Mouse (Mus musculus): ENCODE measurements around the gene Wwox. TPM values are rescaled to one million over a fixed set of nuclear protein-coding genes. Genes with fewer than 3 reads are reported as not detected.

Wwox gene
- polyA plus RNA-seq, 1 experiment from 2014 or later = 10.3 TPM

DNA sequence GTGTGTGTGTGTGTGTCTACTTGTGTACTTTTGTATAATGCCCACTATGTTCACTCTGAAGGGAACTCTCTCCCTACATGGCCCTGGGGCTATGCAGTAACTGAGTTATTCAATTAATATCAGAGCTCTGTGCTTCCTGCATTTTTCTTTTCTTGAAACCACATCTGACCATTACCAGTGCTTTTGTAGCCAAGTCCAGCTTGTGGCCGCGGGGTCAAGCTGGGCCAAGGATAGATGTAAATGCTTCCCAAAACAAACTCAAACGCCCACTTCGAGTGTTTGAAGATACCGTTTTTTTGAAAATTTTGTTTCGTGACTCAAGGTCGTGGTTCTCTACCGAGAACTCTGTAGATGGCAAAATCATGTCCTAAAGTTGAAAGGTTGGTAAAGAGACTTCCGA is 337.2 kb downstream of the Wwox start:
- Histone ChIP-seq H3K27ac (ENCODE audit: low read depth, low read length) (no peak overlapping the region), H3K9me3 (replicated peaks; ENCODE audit: control insufficient read depth, low read length) (no peaks in the 10 kb centered on the region), H3K36me3 (ENCODE audit: control insufficient read depth, insufficient read depth, low read length) (no peaks in the 10 kb centered on the region), H3K4me1 (ENCODE audit: control insufficient read depth, insufficient read depth, low read length) (peaks cover 33% of the 10 kb centered on the region), H3K27me3 (ENCODE audit: control insufficient read depth, insufficient read depth, low read length) (no peaks in the 10 kb centered on the region), H3K4me3 (ENCODE audit: low read depth, low read length) (no peak overlapping the region), H3K4me2 (no peak overlapping the region), H3K9ac (ENCODE audit: low read depth, low read length) (no peak overlapping the region)
- no peak for ATAC-seq (replicated peaks; ENCODE audit: insufficient number of reproducible peaks, low FRiP score, low TSS enrichment)
- 88% methylated on average over 9 of the region's 9 CpGs for WGBS (ENCODE audit: insufficient replicate concordance)

DNA sequence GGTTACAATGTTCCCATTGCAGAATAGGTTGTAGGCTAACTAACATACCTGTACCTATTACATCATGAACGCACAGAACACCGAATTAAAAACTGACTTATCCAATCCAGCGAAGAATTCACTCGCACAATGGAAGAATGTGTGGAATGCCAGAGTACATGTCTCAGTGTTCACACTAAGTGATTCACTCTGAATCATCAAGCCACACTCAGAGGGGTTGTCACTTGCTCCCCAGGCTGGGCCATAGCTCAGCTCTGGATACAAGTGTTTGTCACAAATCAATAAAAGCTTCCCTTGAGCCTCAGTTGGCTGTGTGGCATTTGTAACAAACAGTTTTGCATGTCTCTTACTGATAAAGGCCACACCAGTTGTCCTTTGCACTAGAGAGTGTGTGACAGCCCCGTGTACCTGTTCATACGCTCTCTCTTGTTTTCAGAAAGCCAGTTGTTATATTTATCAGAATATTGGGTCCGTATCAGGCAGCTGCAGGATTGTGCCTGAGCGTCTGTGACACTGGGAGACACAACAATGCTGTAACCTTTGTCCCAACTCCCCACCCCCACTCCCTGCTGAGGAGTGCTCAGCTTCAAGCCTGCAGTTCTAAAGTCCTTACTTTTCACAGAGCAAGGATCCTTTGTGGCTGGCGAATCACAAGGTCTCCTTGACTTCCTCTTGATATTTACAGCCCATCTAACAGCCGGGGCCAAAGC is 338.0 kb downstream of the Wwox start:
- H3K4me1 ChIP-seq (ENCODE audit: control insufficient read depth, insufficient read depth, low read length) = peaks cover 30% of the 10 kb centered on the region
- no peaks in the 10 kb centered on the region for H3K27me3 ChIP-seq (ENCODE audit: control insufficient read depth, insufficient read depth, low read length)
- ATAC-seq (replicated peaks; ENCODE audit: insufficient number of reproducible peaks, low FRiP score, low TSS enrichment) = no peak
- no peak overlapping the region for H3K4me3 ChIP-seq (ENCODE audit: low read depth, low read length)
- H3K36me3 ChIP-seq (ENCODE audit: control insufficient read depth, insufficient read depth, low read length) = no peaks in the 10 kb centered on the region
- H3K9me3 ChIP-seq (replicated peaks; ENCODE audit: control insufficient read depth, low read length) = no peaks in the 10 kb centered on the region
- no peak overlapping the region for H3K9ac ChIP-seq (ENCODE audit: low read depth, low read length)
- H3K4me2 ChIP-seq = no peak overlapping the region
- 38% methylated on average over 10 of the region's 10 CpGs for WGBS (ENCODE audit: insufficient replicate concordance)
- no peak overlapping the region for H3K27ac ChIP-seq (ENCODE audit: low read depth, low read length)

DNA sequence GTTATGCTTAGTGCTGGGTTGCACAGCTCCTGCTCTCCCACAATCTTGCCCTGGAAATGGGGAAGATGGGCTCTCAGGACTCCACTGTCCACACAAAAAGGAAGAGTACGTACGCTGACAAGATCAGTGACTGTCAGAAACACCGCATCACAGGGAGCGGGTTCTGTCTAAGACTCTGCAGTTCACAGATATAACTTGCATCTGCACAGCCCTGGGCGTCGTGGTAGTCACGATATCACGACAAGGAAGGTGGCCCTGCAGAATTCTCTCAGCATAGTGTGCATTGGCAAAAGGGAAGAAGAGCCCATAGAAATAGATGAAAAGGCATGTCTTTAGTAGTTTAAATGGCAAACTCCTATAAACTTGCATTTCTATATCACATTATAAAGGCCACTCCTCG is 339.5 kb downstream of the Wwox start:
- no peak for ATAC-seq (replicated peaks; ENCODE audit: insufficient number of reproducible peaks, low FRiP score, low TSS enrichment)
- 83% methylated on average over 9 of the region's 9 CpGs for WGBS (ENCODE audit: insufficient replicate concordance)
- H3K4me1 ChIP-seq (ENCODE audit: control insufficient read depth, insufficient read depth, low read length) = peaks cover 18% of the 10 kb centered on the region
- H3K27me3 ChIP-seq (ENCODE audit: control insufficient read depth, insufficient read depth, low read length) = no peaks in the 10 kb centered on the region
- no peak overlapping the region for H3K4me3 ChIP-seq (ENCODE audit: low read depth, low read length)
- H3K9me3 ChIP-seq (replicated peaks; ENCODE audit: control insufficient read depth, low read length) = no peaks in the 10 kb centered on the region
- H3K36me3 ChIP-seq (ENCODE audit: control insufficient read depth, insufficient read depth, low read length) = no peaks in the 10 kb centered on the region
- no peak overlapping the region for H3K9ac ChIP-seq (ENCODE audit: low read depth, low read length)
- no peak overlapping the region for H3K4me2 ChIP-seq
- no peak overlapping the region for H3K27ac ChIP-seq (ENCODE audit: low read depth, low read length)

DNA sequence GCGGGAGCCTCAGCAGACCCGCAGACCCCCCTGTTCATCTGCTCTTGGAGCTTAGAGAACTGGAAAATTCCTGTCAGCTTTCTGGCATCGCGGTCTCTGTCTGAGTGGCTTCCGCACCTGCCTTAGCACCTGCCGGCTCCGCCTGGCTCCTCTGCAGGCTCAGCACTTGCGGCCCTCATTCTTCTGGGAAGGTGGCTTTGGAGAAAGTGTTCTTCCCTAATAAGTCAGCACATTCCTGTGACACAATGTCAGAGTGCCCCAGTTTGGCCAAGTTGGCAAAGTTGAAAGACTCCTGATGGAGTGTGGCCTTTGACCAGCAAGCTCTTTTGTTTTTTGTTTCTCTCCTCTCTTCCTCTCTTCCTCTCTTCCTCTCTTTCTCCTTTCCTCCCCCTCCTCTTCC is 343.9 kb downstream of the Wwox start:
- Histone ChIP-seq H3K9me3 (replicated peaks; ENCODE audit: control insufficient read depth, low read length) (no peaks in the 10 kb centered on the region), H3K4me3 (ENCODE audit: low read depth, low read length) (no peak overlapping the region), H3K27ac (ENCODE audit: low read depth, low read length) (no peak overlapping the region), H3K36me3 (ENCODE audit: control insufficient read depth, insufficient read depth, low read length) (no peaks in the 10 kb centered on the region), H3K27me3 (ENCODE audit: control insufficient read depth, insufficient read depth, low read length) (no peaks in the 10 kb centered on the region), H3K9ac (ENCODE audit: low read depth, low read length) (no peak overlapping the region), H3K4me2 (no peak overlapping the region), H3K4me1 (ENCODE audit: control insufficient read depth, insufficient read depth, low read length) (peaks cover 1% of the 10 kb centered on the region)
- no peak for ATAC-seq (replicated peaks; ENCODE audit: insufficient number of reproducible peaks, low FRiP score, low TSS enrichment)
- 77% methylated on average over 8 of the region's 8 CpGs for WGBS (ENCODE audit: insufficient replicate concordance)

DNA sequence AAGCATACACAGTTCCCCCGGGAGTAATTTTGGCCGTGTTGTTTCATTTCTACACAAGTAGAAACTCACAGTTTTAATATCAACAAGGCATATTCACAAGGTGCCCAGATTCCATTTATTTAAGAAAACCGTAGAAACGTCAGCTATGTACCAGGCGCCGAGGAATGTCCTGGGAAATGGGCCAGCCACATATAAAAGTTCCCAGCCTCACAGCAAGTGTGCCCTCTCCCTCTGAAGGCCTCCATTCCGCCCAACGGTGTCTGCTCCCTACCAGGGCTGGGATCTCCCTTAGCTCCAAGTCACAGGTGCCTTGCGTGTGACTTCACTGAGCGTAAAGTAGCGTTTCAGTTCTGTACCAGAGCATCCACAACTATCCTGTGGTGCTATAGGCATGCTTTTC is 346.4 kb downstream of the Wwox start:
- no peaks in the 10 kb centered on the region for H3K36me3 ChIP-seq (ENCODE audit: control insufficient read depth, insufficient read depth, low read length)
- no peak overlapping the region for H3K9ac ChIP-seq (ENCODE audit: low read depth, low read length)
- WGBS (ENCODE audit: insufficient replicate concordance) = 88% methylated on average over 11 of the region's 11 CpGs
- no peaks in the 10 kb centered on the region for H3K27me3 ChIP-seq (ENCODE audit: control insufficient read depth, insufficient read depth, low read length)
- H3K4me1 ChIP-seq (ENCODE audit: control insufficient read depth, insufficient read depth, low read length) = no peaks in the 10 kb centered on the region
- H3K4me3 ChIP-seq (ENCODE audit: low read depth, low read length) = no peak overlapping the region
- H3K4me2 ChIP-seq = no peak overlapping the region
- H3K9me3 ChIP-seq (replicated peaks; ENCODE audit: control insufficient read depth, low read length) = no peaks in the 10 kb centered on the region
- H3K27ac ChIP-seq (ENCODE audit: low read depth, low read length) = no peak overlapping the region
- ATAC-seq (replicated peaks; ENCODE audit: insufficient number of reproducible peaks, low FRiP score, low TSS enrichment) = no peak

DNA sequence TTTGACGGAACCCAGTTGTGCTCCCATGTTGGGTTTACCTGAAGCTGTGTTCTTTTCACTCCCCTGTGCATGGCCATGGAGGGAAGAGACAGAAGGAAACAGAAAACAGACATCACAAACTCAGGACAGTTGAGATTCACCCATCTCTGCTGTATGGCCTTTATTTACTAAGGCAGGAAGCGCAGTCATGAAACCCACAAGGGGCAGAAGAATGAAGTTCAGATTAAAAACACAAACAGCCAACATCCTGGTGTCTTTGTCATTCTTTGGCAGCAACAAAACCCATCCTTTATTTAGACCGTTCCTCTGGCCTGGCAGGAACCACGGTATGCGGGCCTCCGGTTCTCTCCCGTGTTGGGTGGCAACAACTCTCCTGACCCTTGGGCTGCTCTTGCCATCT is 350.2 kb downstream of the Wwox start:
- 82% methylated on average over 7 of the region's 7 CpGs for WGBS (ENCODE audit: insufficient replicate concordance)
- Histone ChIP-seq H3K27ac (ENCODE audit: low read depth, low read length) (no peak overlapping the region), H3K9ac (ENCODE audit: low read depth, low read length) (no peak overlapping the region), H3K36me3 (ENCODE audit: control insufficient read depth, insufficient read depth, low read length) (no peaks in the 10 kb centered on the region), H3K4me3 (ENCODE audit: low read depth, low read length) (no peak overlapping the region), H3K4me1 (ENCODE audit: control insufficient read depth, insufficient read depth, low read length) (no peaks in the 10 kb centered on the region), H3K27me3 (ENCODE audit: control insufficient read depth, insufficient read depth, low read length) (no peaks in the 10 kb centered on the region), H3K9me3 (replicated peaks; ENCODE audit: control insufficient read depth, low read length) (no peaks in the 10 kb centered on the region), H3K4me2 (no peak overlapping the region)
- no peak for ATAC-seq (replicated peaks; ENCODE audit: insufficient number of reproducible peaks, low FRiP score, low TSS enrichment)

DNA sequence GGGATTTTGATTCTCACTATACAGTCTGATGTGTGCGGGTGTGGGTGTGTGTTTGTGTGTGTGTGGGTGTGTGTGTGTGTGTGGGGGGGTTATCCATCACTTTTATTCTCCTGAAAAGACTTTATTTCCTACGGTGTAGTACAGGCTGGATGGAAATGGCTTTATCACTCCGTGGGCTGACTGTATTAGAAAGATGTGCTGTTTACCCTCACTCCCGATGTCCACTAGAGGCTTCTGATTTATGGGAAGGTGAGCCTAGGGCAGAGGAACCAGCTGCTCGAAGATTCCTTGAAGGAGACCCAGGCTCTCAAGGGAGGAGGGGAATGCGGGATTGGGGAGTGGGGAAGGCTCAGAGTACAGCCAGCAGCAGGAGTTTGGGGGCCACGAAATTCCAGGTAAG is 351.3 kb downstream of the Wwox start:
- H3K4me3 ChIP-seq (ENCODE audit: low read depth, low read length) = no peak overlapping the region
- H3K9ac ChIP-seq (ENCODE audit: low read depth, low read length) = no peak overlapping the region
- H3K36me3 ChIP-seq (ENCODE audit: control insufficient read depth, insufficient read depth, low read length) = no peaks in the 10 kb centered on the region
- H3K27me3 ChIP-seq (ENCODE audit: control insufficient read depth, insufficient read depth, low read length) = no peaks in the 10 kb centered on the region
- H3K9me3 ChIP-seq (replicated peaks; ENCODE audit: control insufficient read depth, low read length) = no peaks in the 10 kb centered on the region
- H3K27ac ChIP-seq (ENCODE audit: low read depth, low read length) = no peak overlapping the region
- H3K4me1 ChIP-seq (ENCODE audit: control insufficient read depth, insufficient read depth, low read length) = no peaks in the 10 kb centered on the region
- no peak for ATAC-seq (replicated peaks; ENCODE audit: insufficient number of reproducible peaks, low FRiP score, low TSS enrichment)
- 76% methylated on average over 7 of the region's 7 CpGs for WGBS (ENCODE audit: insufficient replicate concordance)
- H3K4me2 ChIP-seq = no peak overlapping the region

DNA sequence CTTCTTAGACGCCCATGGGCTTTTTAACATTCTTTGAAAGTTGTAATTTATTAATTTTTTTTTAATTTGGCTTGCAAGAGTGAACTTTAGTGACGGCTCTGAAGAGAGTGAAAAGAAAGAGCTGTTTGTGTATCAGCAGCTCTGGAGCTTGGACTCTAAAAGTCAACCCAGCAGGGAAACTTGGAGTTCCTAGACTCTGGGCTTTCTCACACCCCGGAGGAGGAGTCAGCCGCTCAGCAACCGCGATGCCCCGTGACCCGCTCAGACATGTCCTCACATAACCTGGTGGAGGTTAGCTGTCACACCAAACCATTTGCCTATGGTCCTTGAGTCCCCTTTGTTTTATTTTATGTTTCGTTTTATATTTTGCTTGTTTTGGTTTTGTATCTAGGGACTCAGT is 354.2 kb downstream of the Wwox start:
- H3K36me3 ChIP-seq (ENCODE audit: control insufficient read depth, insufficient read depth, low read length) = no peaks in the 10 kb centered on the region
- no peak for ATAC-seq (replicated peaks; ENCODE audit: insufficient number of reproducible peaks, low FRiP score, low TSS enrichment)

DNA sequence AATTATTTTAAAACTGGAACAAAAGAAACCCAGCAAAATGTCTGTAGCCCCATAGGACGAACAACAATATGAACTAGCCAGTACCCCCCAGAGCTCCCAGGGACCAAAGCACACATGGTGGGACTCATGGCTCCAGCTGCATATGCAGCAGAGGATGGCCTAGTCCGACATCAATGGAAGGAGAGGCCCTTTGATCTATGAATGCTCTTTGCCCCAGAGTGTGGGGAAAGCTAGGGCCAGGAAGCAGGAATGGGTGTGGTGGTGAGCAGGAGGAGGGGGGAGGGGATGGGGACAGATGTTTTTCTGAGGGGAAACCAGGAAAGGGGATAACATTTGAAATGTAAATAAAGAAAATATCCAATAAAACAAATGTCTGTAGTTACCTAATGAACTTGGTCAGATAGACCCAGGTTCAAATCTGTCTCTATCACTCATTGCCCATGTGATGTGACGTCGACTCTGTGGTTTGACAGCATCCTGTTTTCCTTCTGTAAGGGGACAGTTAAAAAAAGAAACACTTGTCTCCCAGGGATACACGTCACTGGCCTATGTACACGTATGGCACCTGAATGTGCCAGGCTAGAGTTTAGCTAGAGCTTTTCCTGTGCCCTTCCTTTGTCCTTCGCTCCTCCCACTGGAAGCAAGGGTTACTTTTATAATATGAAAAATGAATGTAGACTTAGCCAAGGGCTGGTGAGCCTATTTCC is 362.1 kb downstream of the Wwox start:
- no peaks in the 10 kb centered on the region for H3K9me3 ChIP-seq (replicated peaks; ENCODE audit: control insufficient read depth, low read length)
- no peak overlapping the region for H3K9ac ChIP-seq (ENCODE audit: low read depth, low read length)
- H3K4me1 ChIP-seq (ENCODE audit: control insufficient read depth, insufficient read depth, low read length) = 0 out of 2 replicates have a peak, but pooled peaks cover 2% of the 10 kb centered on the region
- H3K4me2 ChIP-seq = no peak overlapping the region
- no peaks in the 10 kb centered on the region for H3K27me3 ChIP-seq (ENCODE audit: control insufficient read depth, insufficient read depth, low read length)
- no peak overlapping the region for H3K27ac ChIP-seq (ENCODE audit: low read depth, low read length)
- 40% methylated on average over 7 of the region's 7 CpGs for WGBS (ENCODE audit: insufficient replicate concordance)
- ATAC-seq (replicated peaks; ENCODE audit: insufficient number of reproducible peaks, low FRiP score, low TSS enrichment) = no peak
- H3K36me3 ChIP-seq (ENCODE audit: control insufficient read depth, insufficient read depth, low read length) = no peaks in the 10 kb centered on the region
- no peak overlapping the region for H3K4me3 ChIP-seq (ENCODE audit: low read depth, low read length)

More for the DNA sequence above, 354.2 kb downstream of the Wwox start:
- H3K27ac ChIP-seq (ENCODE audit: low read depth, low read length) = no peak overlapping the region
- no peaks in the 10 kb centered on the region for H3K27me3 ChIP-seq (ENCODE audit: control insufficient read depth, insufficient read depth, low read length)
- H3K9ac ChIP-seq (ENCODE audit: low read depth, low read length) = no peak overlapping the region
- WGBS (ENCODE audit: insufficient replicate concordance) = 87% methylated on average over 9 of the region's 9 CpGs
- no peak overlapping the region for H3K4me2 ChIP-seq
- no peaks in the 10 kb centered on the region for H3K4me1 ChIP-seq (ENCODE audit: control insufficient read depth, insufficient read depth, low read length)
- H3K9me3 ChIP-seq (replicated peaks; ENCODE audit: control insufficient read depth, low read length) = no peaks in the 10 kb centered on the region
- no peak overlapping the region for H3K4me3 ChIP-seq (ENCODE audit: low read depth, low read length)
